Mouse (Mus musculus) intestine, embryonic 15.5 days (tissue): Measurements from ENCODE around the gene Gm20388. TPM values are rescaled to one million over a fixed set of nuclear protein-coding genes. Genes with fewer than 3 reads are reported as not detected.

Experiments used
- ATAC-seq: fragments of 200-750 bp; cut with Nextera tagmentation; 2 replicates; pipeline ENCODE4 v1.8.0; 2017; ENCODE audit warnings: moderate TSS enrichment, moderate library complexity
- H3K27ac ChIP-seq: fragments of 300-500 bp; sonication (generic); 2 replicates; pipeline ENCODE4 v1.5.1; 2015; ENCODE audit warnings: mild to moderate bottlenecking, inconsistent platforms
- H3K27me3 ChIP-seq: fragments of 300-500 bp; sonication (generic); replicated peaks from 2 replicates; pipeline ENCODE4 v1.6.1; 2015; ENCODE audit warnings: inconsistent platforms
- H3K36me3 ChIP-seq: fragments of 300-500 bp; sonication (generic); 2 replicates; pipeline ENCODE4 v1.6.1; 2015; ENCODE audit warnings: inconsistent platforms
- H3K4me1 ChIP-seq: fragments of 300-500 bp; sonication (generic); replicated peaks from 2 replicates; pipeline ENCODE4 v1.6.1; 2015; ENCODE audit warnings: inconsistent platforms
- H3K4me2 ChIP-seq: fragments of 300-500 bp; sonication (generic); replicated peaks from 2 replicates; pipeline ENCODE4 v1.6.1; 2015; ENCODE audit warnings: mild to moderate bottlenecking, inconsistent platforms
- H3K4me3 ChIP-seq: fragments of 300-500 bp; sonication (generic); replicated peaks from 2 replicates; pipeline ENCODE4 v1.5.1; 2015; ENCODE audit warnings: inconsistent platforms
- H3K9ac ChIP-seq: fragments of 300-500 bp; sonication (generic); 2 replicates; pipeline ENCODE4 v1.6.1; 2015; ENCODE audit warnings: inconsistent platforms
- H3K9me3 ChIP-seq: fragments of 300-500 bp; sonication (generic); 2 replicates; pipeline ENCODE4 v1.6.1; 2016; ENCODE audit warnings: inconsistent platforms
- WGBS: fragments of 180-500 bp; shearing (Covaris S2); methylation state at CpG from one replicate; pipeline ENCODE4 v1.1.7; 2015; 5-methylcytosine and 5-hydroxymethylcytosine counted together
- polyA plus RNA-seq: library from polyadenylated mRNA; unstranded; fragments of >200 nt; fragmentation: Nextera tagmentation; extraction: Ambion mirVana; gene quantifications from 2 replicates; pipeline ENCODE4 v1.2.1, GENCODE M21; 2015

The Gm20388 gene
- polyA plus RNA-seq, 1 experiment from 2014 or later = not detected

DNA sequence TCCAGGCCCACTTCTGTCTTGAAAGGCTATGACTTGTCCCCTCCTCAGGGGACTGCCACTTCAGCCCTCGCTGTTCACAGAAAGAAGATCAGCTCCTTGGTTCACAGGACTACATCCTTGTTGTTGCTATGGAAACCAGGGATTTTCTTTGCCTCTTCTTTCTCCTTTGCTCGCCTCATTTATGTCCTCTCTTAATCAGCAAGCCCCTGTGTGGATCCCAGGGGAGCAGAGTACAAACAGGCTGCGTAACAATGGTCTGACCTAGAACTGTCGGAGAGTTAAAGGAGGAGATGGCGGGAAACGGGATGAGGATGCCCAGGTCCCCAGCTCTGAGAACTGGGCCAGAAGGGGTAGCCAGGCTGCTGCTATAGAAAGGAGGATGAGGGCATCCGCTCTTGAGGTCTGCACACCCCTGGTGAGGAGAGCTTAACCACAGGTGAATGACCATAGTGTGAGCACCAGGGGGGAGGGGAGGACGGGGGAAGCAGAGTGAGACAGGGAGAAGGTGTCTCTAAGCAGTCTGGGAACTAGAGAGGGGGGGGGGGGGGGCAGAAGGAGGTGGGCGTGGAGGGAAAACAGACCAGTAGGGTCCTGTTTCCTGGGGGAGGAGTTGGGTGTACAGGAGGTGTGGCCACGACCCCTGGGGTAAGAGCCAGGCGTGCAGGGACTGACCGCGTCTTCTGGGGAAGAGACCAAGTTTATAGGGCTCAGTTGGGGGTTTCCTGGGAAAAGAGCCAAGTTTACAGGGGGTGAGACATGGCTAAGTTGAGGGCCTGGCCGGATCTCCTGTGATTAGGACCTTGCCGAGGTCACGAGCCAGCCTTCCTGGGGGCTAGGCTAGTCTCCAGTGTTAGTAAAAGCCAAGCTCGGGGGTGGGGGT lies 1787.3 kb downstream of the Gm20388 start:
- Histone ChIP-seq H3K4me1 (peaks cover 6% of the 10 kb centered on the region; the same call in 1 of the 2 replicates), H3K4me3 (peak overlapping the region; percentile 11; the same call in 1 of the 2 replicates), H3K36me3 (no peaks in the 10 kb centered on the region), H3K9me3 (no peaks in the 10 kb centered on the region), H3K27ac (no peak overlapping the region), H3K4me2 (peak overlapping the region; percentile 53), H3K27me3 (no peaks in the 10 kb centered on the region), H3K9ac (no peak overlapping the region)
- 2% methylated on average over 17 of the region's 17 CpGs for whole genome bisulfite sequencing
- ATAC-seq = peak; percentile 53

GRCm38 (mm10) chr8:121698615-121699101 lies 1788.0 kb downstream of the Gm20388 start:
- H3K4me1 ChIP-seq = peaks cover 6% of the 10 kb centered on the region; the same call in 1 of the 2 replicates
- no peaks in the 10 kb centered on the region for H3K27me3 ChIP-seq
- no peak overlapping the region for H3K9ac ChIP-seq
- WGBS = 9% methylated on average over 9 of the region's 9 CpGs
- peak; percentile 68; the same call in 1 of the 2 replicates for ATAC-seq
- 0 out of 2 replicates have a peak overlapping the region, but pooled peaks have one; percentile 23 for H3K27ac ChIP-seq
- peak overlapping the region; percentile 11; the same call in 1 of the 2 replicates for H3K4me3 ChIP-seq
- H3K4me2 ChIP-seq = peak overlapping the region; percentile 53
- H3K9me3 ChIP-seq = no peaks in the 10 kb centered on the region
- no peaks in the 10 kb centered on the region for H3K36me3 ChIP-seq

GRCm38 (mm10) chr8:121699936-121700335 lies 1789.3 kb downstream of the Gm20388 start:
- ATAC-seq = no peak
- no peaks in the 10 kb centered on the region for H3K9me3 ChIP-seq
- H3K4me2 ChIP-seq = no peak overlapping the region
- H3K27me3 ChIP-seq = no peaks in the 10 kb centered on the region
- no peaks in the 10 kb centered on the region for H3K36me3 ChIP-seq
- no peak overlapping the region for H3K27ac ChIP-seq
- H3K4me1 ChIP-seq = peaks cover 6% of the 10 kb centered on the region; the same call in 1 of the 2 replicates
- WGBS = 89% methylated on average over 2 of the region's 2 CpGs
- no peak overlapping the region for H3K9ac ChIP-seq
- no peak overlapping the region for H3K4me3 ChIP-seq

GRCm38 (mm10) chr8:121705174-121705573 lies 1794.5 kb downstream of the Gm20388 start:
- ATAC-seq = no peak
- Histone ChIP-seq H3K36me3 (no peaks in the 10 kb centered on the region), H3K27me3 (no peaks in the 10 kb centered on the region), H3K9ac (no peak overlapping the region), H3K4me2 (no peak overlapping the region), H3K9me3 (no peaks in the 10 kb centered on the region), H3K27ac (no peak overlapping the region), H3K4me1 (no peaks in the 10 kb centered on the region), H3K4me3 (no peak overlapping the region)
- WGBS = 49% methylated on average over 3 of the region's 3 CpGs

GRCm38 (mm10) chr8:121706956-121707355 lies 1796.3 kb downstream of the Gm20388 start:
- 78% methylated on average over 11 of the region's 11 CpGs for WGBS
- no peak overlapping the region for H3K27ac ChIP-seq
- no peak for ATAC-seq
- H3K4me1 ChIP-seq = no peaks in the 10 kb centered on the region
- no peaks in the 10 kb centered on the region for H3K27me3 ChIP-seq
- no peaks in the 10 kb centered on the region for H3K9me3 ChIP-seq
- no peak overlapping the region for H3K4me3 ChIP-seq
- no peaks in the 10 kb centered on the region for H3K36me3 ChIP-seq
- H3K4me2 ChIP-seq = no peak overlapping the region
- H3K9ac ChIP-seq = no peak overlapping the region

DNA sequence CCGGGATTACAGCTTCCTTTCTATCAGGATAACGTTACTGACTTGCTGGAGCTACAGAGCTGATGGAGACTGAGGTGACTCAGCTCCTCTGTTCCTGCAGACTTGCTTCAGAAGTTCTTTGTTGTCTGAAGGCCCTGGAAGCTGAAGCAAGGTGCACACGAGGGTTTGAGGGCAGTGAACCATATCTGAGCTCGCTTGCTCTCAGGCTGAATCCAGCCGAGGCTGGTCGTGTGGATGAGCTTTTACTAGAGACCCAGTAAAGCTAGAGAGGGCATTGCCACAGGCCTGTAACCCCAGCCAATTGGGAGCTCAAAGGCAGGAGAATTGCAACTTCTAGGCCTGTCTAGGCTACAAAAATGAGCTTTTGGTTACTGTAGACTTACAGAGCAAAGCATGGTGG lies 1797.8 kb downstream of the Gm20388 start:
- ATAC-seq = no peak
- no peak overlapping the region for H3K4me3 ChIP-seq
- no peak overlapping the region for H3K27ac ChIP-seq
- H3K27me3 ChIP-seq = no peaks in the 10 kb centered on the region
- 58% methylated on average over 6 of the region's 6 CpGs for WGBS
- no peak overlapping the region for H3K9ac ChIP-seq
- no peak overlapping the region for H3K4me2 ChIP-seq
- no peaks in the 10 kb centered on the region for H3K36me3 ChIP-seq
- H3K4me1 ChIP-seq = no peaks in the 10 kb centered on the region
- H3K9me3 ChIP-seq = no peaks in the 10 kb centered on the region

GRCm38 (mm10) chr8:121717502-121717901 lies 1806.9 kb downstream of the Gm20388 start:
- Histone ChIP-seq H3K4me1 (no peaks in the 10 kb centered on the region), H3K36me3 (no peaks in the 10 kb centered on the region), H3K27me3 (peaks cover 5% of the 10 kb centered on the region), H3K27ac (no peak overlapping the region), H3K9ac (no peak overlapping the region), H3K4me3 (no peak overlapping the region), H3K4me2 (0 out of 2 replicates have a peak overlapping the region, but pooled peaks have one; percentile 14), H3K9me3 (no peaks in the 10 kb centered on the region)
- no peak for ATAC-seq
- WGBS = 39% methylated on average over 14 of the region's 14 CpGs

GRCm38 (mm10) chr8:121717982-121718425 lies 1807.4 kb downstream of the Gm20388 start:
- ATAC-seq = peak; percentile 78
- 25% methylated on average over 12 of the region's 12 CpGs for WGBS
- Histone ChIP-seq H3K27me3 (peaks cover 5% of the 10 kb centered on the region), H3K4me3 (no peak overlapping the region), H3K36me3 (no peaks in the 10 kb centered on the region), H3K4me1 (no peaks in the 10 kb centered on the region), H3K9ac (no peak overlapping the region), H3K27ac (no peak overlapping the region), H3K4me2 (0 out of 2 replicates have a peak overlapping the region, but pooled peaks have one; percentile 14), H3K9me3 (no peaks in the 10 kb centered on the region)

DNA sequence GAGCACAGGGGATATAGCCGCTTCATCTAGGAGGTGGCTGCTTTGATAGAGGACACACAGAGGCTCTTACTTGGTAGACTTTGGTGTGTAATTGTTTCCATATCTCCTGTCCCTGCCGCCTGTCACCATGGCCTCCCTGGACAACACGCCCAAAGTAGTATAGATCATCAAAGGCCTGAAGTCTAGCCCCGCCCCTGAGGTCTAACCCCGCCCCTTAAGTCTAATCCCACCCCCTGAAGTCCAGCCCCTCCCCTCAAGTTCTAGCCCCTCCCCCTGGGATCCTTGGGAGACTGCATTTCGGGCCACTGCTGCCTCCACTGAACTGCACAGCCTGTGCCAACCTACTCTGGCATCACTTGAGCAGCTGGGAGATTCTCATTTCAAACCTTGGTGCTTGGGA lies 1808.3 kb downstream of the Gm20388 start:
- WGBS = 56% methylated on average over 6 of the region's 6 CpGs
- no peaks in the 10 kb centered on the region for H3K9me3 ChIP-seq
- no peak overlapping the region for H3K9ac ChIP-seq
- peaks cover 5% of the 10 kb centered on the region for H3K27me3 ChIP-seq
- no peaks in the 10 kb centered on the region for H3K4me1 ChIP-seq
- H3K4me3 ChIP-seq = no peak overlapping the region
- no peaks in the 10 kb centered on the region for H3K36me3 ChIP-seq
- H3K4me2 ChIP-seq = no peak overlapping the region
- H3K27ac ChIP-seq = no peak overlapping the region
- ATAC-seq = no peak

DNA sequence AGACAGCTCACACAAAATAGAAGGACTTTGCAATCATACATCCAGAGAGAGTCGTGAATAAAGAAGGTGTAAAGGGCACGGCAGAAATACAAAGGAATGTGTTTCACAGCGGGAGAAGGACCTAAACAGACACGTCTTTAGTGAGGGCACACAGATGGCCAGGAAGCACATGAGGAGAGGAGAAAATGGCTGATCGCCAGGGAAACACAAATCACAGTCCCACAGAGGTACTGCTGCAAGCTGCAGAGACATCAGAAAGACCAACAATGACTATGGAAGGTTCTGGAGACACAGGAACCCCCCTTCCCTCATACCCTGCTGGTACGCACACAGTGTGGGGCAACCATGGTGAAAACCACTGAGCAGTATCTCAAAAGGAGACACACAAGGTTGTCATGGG lies 1810.4 kb downstream of the Gm20388 start:
- WGBS = 48% methylated on average over 6 of the region's 6 CpGs
- Histone ChIP-seq H3K9me3 (no peaks in the 10 kb centered on the region; the same call in 1 of the 2 replicates), H3K36me3 (no peaks in the 10 kb centered on the region), H3K4me2 (no peak overlapping the region), H3K4me3 (no peak overlapping the region), H3K4me1 (no peaks in the 10 kb centered on the region), H3K27me3 (peaks cover 3% of the 10 kb centered on the region), H3K27ac (no peak overlapping the region), H3K9ac (no peak overlapping the region)
- ATAC-seq = no peak

- Histone ChIP-seq H3K27ac (no peak overlapping the region), H3K9me3 (no peaks in the 10 kb centered on the region; the same call in 1 of the 2 replicates), H3K36me3 (no peaks in the 10 kb centered on the region), H3K9ac (no peak overlapping the region), H3K4me2 (no peak overlapping the region), H3K27me3 (peaks cover 15% of the 10 kb centered on the region), H3K4me3 (no peak overlapping the region), H3K4me1 (no peaks in the 10 kb centered on the region)
- ATAC-seq = no peak
- 72% methylated on average over 12 of the region's 12 CpGs for WGBS
These were observed 1813.2 kb downstream of the Gm20388 start for GRCm38 (mm10) chr8:121723846-121724245.

- no peak for ATAC-seq
- H3K4me3 ChIP-seq = no peak overlapping the region
- H3K4me1 ChIP-seq = peaks cover 11% of the 10 kb centered on the region; the same call in 1 of the 2 replicates
- H3K36me3 ChIP-seq = no peaks in the 10 kb centered on the region
- peaks cover 48% of the 10 kb centered on the region for H3K27me3 ChIP-seq
- no peak overlapping the region for H3K27ac ChIP-seq
- 57% methylated on average over 3 of the region's 3 CpGs for WGBS
- H3K4me2 ChIP-seq = no peak overlapping the region
- no peaks in the 10 kb centered on the region; the same call in 1 of the 2 replicates for H3K9me3 ChIP-seq
- no peak overlapping the region for H3K9ac ChIP-seq
These were observed 1816.5 kb downstream of the Gm20388 start for GRCm38 (mm10) chr8:121727164-121727563.
